Mouse (Mus musculus) limb, embryonic 12.5 days (tissue): Measurements from ENCODE around the gene Abca4. TPM values are rescaled to one million over a fixed set of nuclear protein-coding genes. Genes with fewer than 3 reads are reported as not detected.
A peak's percentile ranks its signal among the peaks of the same experiment; 100 is the strongest.

ENCODE experiments used
- ATAC-seq: fragments of 200-750 bp; cut with Nextera tagmentation; 2 replicates; pipeline ENCODE4 v1.8.0; 2017; ENCODE audit warnings: low read depth, moderate TSS enrichment; ENCODE audit not compliant: insufficient number of reproducible peaks, insufficient read depth, low FRiP score, low TSS enrichment
- H3K27ac ChIP-seq: fragments of 300-500 bp; sonication (generic); 2 replicates; pipeline ENCODE4 v1.5.1; 2016; ENCODE audit warnings: mild to moderate bottlenecking, moderate library complexity
- H3K27me3 ChIP-seq: fragments of 300-500 bp; sonication (generic); 2 replicates; pipeline ENCODE4 v1.6.1; 2016; ENCODE audit warnings: mild to moderate bottlenecking, moderate library complexity
- H3K36me3 ChIP-seq: fragments of 300-500 bp; sonication (generic); 2 replicates; pipeline ENCODE4 v1.6.1; 2016; ENCODE audit warnings: mild to moderate bottlenecking, moderate library complexity
- H3K4me1 ChIP-seq: fragments of 300-500 bp; sonication (generic); replicated peaks from 2 replicates; pipeline ENCODE4 v1.6.1; 2016
- H3K4me2 ChIP-seq: fragments of 300-500 bp; sonication (generic); 2 replicates; pipeline ENCODE4 v1.6.1; 2016; ENCODE audit warnings: mild to moderate bottlenecking, moderate library complexity
- H3K4me3 ChIP-seq: fragments of 300-500 bp; sonication (generic); replicated peaks from 2 replicates; pipeline ENCODE4 v1.5.1; 2016; ENCODE audit warnings: mild to moderate bottlenecking
- H3K9ac ChIP-seq: fragments of 300-500 bp; sonication (generic); replicated peaks from 2 replicates; pipeline ENCODE4 v1.6.1; 2016; ENCODE audit warnings: mild to moderate bottlenecking, moderate library complexity
- H3K9me3 ChIP-seq: fragments of 300-500 bp; sonication (generic); 2 replicates; pipeline ENCODE4 v1.6.1; 2016; ENCODE audit warnings: mild to moderate bottlenecking, moderate library complexity
- WGBS: fragments of 180-500 bp; shearing (Covaris S2); methylation state at CpG from one replicate; pipeline ENCODE4 v1.1.7; 2016; 5-methylcytosine and 5-hydroxymethylcytosine counted together
- polyA plus RNA-seq: library from polyadenylated mRNA; unstranded; fragments of >200 nt; fragmentation: Nextera tagmentation; extraction: Ambion mirVana; gene quantifications from 2 replicates; pipeline ENCODE4 v1.2.1, GENCODE M21; 2016

The Abca4 gene
- 1.8 and 2.2 TPM in 2 replicates for polyA plus RNA-seq

- peak within 1 kb of the TSS; percentile 59; the same call in 1 of the 2 replicates for H3K27ac ChIP-seq
- peaks cover 5% of the 10 kb centered on the region; the same call in 1 of the 2 replicates for H3K27me3 ChIP-seq
- WGBS = 7% methylated on average over 26 of the region's 26 CpGs
- peaks cover 65% of the 10 kb centered on the region for H3K4me1 ChIP-seq
- H3K4me3 ChIP-seq = peak within 1 kb of the TSS; percentile 12
- H3K4me2 ChIP-seq = peak within 1 kb of the TSS; percentile 40
- H3K36me3 ChIP-seq = no peaks in the 10 kb centered on the region
- H3K9me3 ChIP-seq = no peaks in the 10 kb centered on the region
- ATAC-seq = no peak
- peak within 1 kb of the TSS; percentile 27; the same call in 1 of the 2 replicates for H3K9ac ChIP-seq
Observed at GRCm38 (mm10) chr3:122043799-122044547, at the start of gene Abca4. Gene Abca4, plus strand, starts transcription at chr3:122044443.

DNA sequence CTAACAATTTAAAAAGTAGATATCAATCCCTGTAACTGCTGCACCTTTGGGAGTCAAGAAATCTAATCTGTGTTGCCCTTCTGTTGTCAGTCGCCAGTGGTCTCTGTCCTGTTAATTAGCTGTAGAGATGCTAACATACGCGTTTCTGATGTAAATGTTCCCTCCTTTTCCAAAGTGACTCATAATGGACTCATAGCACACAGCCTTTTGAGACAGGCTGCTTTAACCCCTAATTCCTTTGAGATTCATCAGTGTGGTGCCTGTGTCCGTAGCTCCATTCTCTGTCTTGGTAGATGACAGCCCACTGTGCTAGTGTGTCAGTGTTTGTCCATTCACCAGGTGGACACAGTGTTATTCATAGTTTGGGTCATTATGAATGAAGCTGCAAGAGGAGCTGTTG, 49.1 kb upstream of the Abca4 start:
- ATAC-seq = no peak

GRCm38 (mm10) chr3:121999934-122000333, 44.3 kb upstream of the Abca4 start:
- peaks cover 17% of the 10 kb centered on the region for H3K4me1 ChIP-seq
- peaks cover 22% of the 10 kb centered on the region; the same call in 1 of the 2 replicates for H3K36me3 ChIP-seq
- H3K4me2 ChIP-seq = no peak overlapping the region
- no peak overlapping the region for H3K9ac ChIP-seq
- H3K4me3 ChIP-seq = no peak overlapping the region
- H3K27ac ChIP-seq = no peak overlapping the region
- no peaks in the 10 kb centered on the region for H3K9me3 ChIP-seq
- no peaks in the 10 kb centered on the region for H3K27me3 ChIP-seq
- no peak for ATAC-seq
- WGBS = 30% methylated on average over 2 of the region's 2 CpGs

More for the DNA sequence above, 49.1 kb upstream of the Abca4 start:
- Histone ChIP-seq H3K27ac (no peak overlapping the region), H3K4me2 (no peak overlapping the region), H3K9ac (no peak overlapping the region), H3K27me3 (no peaks in the 10 kb centered on the region), H3K4me1 (peaks cover 9% of the 10 kb centered on the region), H3K9me3 (no peaks in the 10 kb centered on the region), H3K36me3 (peaks cover 33% of the 10 kb centered on the region), H3K4me3 (no peak overlapping the region)
- 85% methylated on average over 4 of the region's 4 CpGs for WGBS

- H3K27me3 ChIP-seq = no peaks in the 10 kb centered on the region
- no peak overlapping the region for H3K4me3 ChIP-seq
- no peak for ATAC-seq
- no peaks in the 10 kb centered on the region for H3K9me3 ChIP-seq
- H3K27ac ChIP-seq = no peak overlapping the region
- no peak overlapping the region for H3K9ac ChIP-seq
- peaks cover 20% of the 10 kb centered on the region; the same call in 1 of the 2 replicates for H3K36me3 ChIP-seq
- WGBS = 53% methylated on average over 6 of the region's 6 CpGs
- peaks cover 17% of the 10 kb centered on the region for H3K4me1 ChIP-seq
- no peak overlapping the region for H3K4me2 ChIP-seq
Observed at GRCm38 (mm10) chr3:122001568-122001967, 42.7 kb upstream of the Abca4 start.

DNA sequence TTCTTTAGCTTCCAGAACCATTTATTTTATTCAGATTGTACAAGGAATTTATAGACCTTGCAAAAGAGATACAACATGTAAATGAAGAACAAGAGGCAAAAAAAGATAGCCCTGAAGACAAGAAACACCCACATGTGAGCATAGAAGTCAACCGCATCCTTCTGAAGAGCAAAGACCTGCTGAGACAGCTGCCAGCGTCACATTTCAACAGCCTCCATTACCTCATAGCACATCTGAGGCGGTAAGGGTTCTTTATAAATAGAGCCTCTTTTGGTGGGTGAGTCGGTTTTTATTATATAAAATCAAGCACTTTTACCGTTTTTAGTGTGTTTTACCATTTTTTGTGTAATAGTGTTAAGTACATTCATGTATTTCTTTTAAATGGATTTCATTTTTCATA, 34.4 kb upstream of the Abca4 start:
- Histone ChIP-seq H3K36me3 (peaks cover 72% of the 10 kb centered on the region), H3K27me3 (no peaks in the 10 kb centered on the region)

DNA sequence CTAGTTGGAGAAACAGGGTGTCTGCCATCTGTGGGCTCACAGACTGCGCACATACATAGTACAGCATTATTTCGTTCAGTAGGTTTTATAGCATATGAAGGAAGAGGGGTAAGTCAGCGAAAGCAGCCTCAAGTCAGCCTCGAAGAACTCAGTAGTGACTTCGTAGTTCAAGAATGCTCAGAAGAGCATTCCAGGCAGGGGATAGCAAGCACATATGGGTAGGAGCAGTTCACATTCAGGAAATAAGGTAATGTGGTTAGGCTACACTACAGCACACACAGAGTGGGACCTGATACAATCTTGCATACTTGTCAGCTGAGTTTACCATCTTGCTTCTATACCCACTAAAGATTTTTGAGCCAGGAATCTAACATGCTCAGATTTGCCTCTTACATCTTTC, 34.0 kb upstream of the Abca4 start:
- Histone ChIP-seq H3K9ac (no peak overlapping the region), H3K4me3 (no peak overlapping the region), H3K4me1 (no peaks in the 10 kb centered on the region), H3K36me3 (peaks cover 76% of the 10 kb centered on the region), H3K9me3 (no peaks in the 10 kb centered on the region), H3K4me2 (no peak overlapping the region), H3K27me3 (no peaks in the 10 kb centered on the region), H3K27ac (no peak overlapping the region)
- 86% methylated on average over 5 of the region's 5 CpGs for WGBS
- ATAC-seq = no peak

More for the DNA sequence above, 34.4 kb upstream of the Abca4 start:
- Histone ChIP-seq H3K4me3 (no peak overlapping the region), H3K9me3 (no peaks in the 10 kb centered on the region), H3K4me1 (no peaks in the 10 kb centered on the region), H3K9ac (no peak overlapping the region), H3K27ac (no peak overlapping the region), H3K4me2 (no peak overlapping the region)
- no peak for ATAC-seq
- WGBS = 95% methylated on average over 5 of the region's 5 CpGs

GRCm38 (mm10) chr3:122012464-122012863, 31.8 kb upstream of the Abca4 start:
- ATAC-seq = no peak
- no peak overlapping the region for H3K9ac ChIP-seq
- H3K36me3 ChIP-seq = peaks cover 63% of the 10 kb centered on the region
- no peak overlapping the region for H3K4me2 ChIP-seq
- H3K27me3 ChIP-seq = no peaks in the 10 kb centered on the region
- no peaks in the 10 kb centered on the region for H3K4me1 ChIP-seq
- H3K4me3 ChIP-seq = no peak overlapping the region
- no peak overlapping the region for H3K27ac ChIP-seq
- 80% methylated on average over 1 of the region's 1 CpGs for WGBS
- no peaks in the 10 kb centered on the region for H3K9me3 ChIP-seq

DNA sequence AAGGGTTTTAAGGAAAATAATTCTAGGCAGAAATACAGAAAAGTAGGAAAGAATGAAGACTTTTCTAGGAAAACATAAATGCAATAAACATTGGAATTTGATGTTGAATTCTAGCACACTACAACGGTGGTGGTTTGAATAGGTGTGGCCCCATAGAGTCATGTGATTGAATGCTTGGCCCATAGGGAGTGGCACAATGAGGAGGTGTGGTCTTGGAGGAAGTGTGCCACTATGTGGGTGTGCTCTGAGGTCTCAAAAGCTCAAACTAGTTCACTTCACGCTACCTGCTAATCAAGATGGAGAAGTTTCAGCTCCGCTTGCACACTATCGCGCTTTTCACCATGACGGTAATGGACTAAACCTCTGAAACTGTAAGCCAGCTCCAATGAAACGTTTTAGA, 25.8 kb upstream of the Abca4 start:
- Histone ChIP-seq H3K9ac (no peak overlapping the region), H3K4me3 (no peak overlapping the region), H3K27ac (no peak overlapping the region), H3K36me3 (peaks cover 15% of the 10 kb centered on the region), H3K4me1 (no peaks in the 10 kb centered on the region), H3K27me3 (no peaks in the 10 kb centered on the region), H3K9me3 (no peaks in the 10 kb centered on the region), H3K4me2 (no peak overlapping the region)
- whole genome bisulfite sequencing = 96% methylated on average over 7 of the region's 7 CpGs
- no peak for ATAC-seq

DNA sequence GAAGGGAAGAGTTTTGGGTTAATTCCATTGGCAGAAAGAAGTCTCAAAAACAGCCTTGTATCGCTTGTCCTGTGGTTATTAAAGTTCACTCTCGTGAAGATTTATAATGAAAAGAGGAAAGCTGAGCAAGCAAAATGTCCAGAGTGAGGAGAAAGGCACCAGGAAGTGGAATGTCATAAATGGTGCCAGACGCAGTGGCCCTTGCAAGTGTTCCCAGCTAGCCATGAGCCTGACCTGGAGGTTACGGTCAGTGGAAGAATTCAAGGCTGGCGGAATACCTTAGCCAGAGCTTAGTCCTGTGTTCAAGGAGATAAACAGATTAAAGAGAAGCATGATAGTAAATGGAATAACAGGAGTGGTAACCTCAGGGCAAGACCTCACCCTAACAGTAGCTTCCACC, 25.1 kb upstream of the Abca4 start:
- Histone ChIP-seq H3K4me2 (no peak overlapping the region), H3K9ac (no peak overlapping the region), H3K4me1 (no peaks in the 10 kb centered on the region), H3K36me3 (peaks cover 11% of the 10 kb centered on the region), H3K27ac (no peak overlapping the region), H3K9me3 (no peaks in the 10 kb centered on the region), H3K27me3 (no peaks in the 10 kb centered on the region), H3K4me3 (no peak overlapping the region)
- WGBS = 80% methylated on average over 5 of the region's 5 CpGs
- ATAC-seq = no peak

DNA sequence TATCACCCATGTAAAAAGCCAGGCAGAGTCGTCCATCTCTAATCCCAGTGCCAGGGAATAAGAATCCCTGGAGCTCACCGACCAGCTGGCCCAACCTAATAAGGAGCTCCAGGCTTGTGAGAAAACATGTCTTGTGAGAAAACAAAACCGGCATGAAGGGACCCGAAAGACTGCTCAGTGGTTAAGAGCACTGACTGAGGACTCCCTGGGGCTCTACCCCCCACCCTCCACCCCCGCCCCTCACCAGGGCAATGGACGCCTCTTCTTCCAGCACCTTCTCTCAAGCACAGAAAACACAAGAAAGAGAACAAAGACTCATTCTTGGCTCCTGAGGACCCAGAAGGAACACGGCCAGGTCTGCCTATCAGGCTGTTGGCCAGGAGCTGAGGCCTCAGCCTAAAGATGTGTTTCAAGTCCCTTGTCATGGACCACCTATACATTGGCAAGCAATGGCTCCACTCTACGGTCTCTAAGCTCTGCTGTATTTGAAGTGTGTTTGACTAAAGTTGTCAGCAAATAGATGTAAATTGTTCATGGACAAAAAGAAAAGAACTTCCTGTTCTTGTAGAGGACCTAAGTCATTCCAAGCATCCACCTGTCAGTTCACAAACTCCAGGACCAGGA, 23.1 kb upstream of the Abca4 start:
- Histone ChIP-seq H3K27me3 (no peaks in the 10 kb centered on the region), H3K4me1 (no peaks in the 10 kb centered on the region), H3K9ac (no peak overlapping the region), H3K36me3 (no peaks in the 10 kb centered on the region), H3K4me2 (no peak overlapping the region), H3K9me3 (no peaks in the 10 kb centered on the region), H3K27ac (no peak overlapping the region), H3K4me3 (no peak overlapping the region)
- WGBS = 89% methylated on average over 8 of the region's 8 CpGs
- no peak for ATAC-seq

- no peaks in the 10 kb centered on the region for H3K4me1 ChIP-seq
- H3K9me3 ChIP-seq = no peaks in the 10 kb centered on the region
- no peak overlapping the region for H3K9ac ChIP-seq
- no peak overlapping the region for H3K4me2 ChIP-seq
- H3K27me3 ChIP-seq = no peaks in the 10 kb centered on the region
- H3K36me3 ChIP-seq = no peaks in the 10 kb centered on the region
- no peak for ATAC-seq
- H3K4me3 ChIP-seq = no peak overlapping the region
- no peak overlapping the region for H3K27ac ChIP-seq
- 88% methylated on average over 3 of the region's 3 CpGs for WGBS
Observed at GRCm38 (mm10) chr3:122022355-122022754, 21.9 kb upstream of the Abca4 start.
